Mouse (Mus musculus) myocyte (in vitro differentiated cells): Measurements from ENCODE around the gene Adora3. TPM values are rescaled to one million over a fixed set of nuclear protein-coding genes. Genes with fewer than 3 reads are reported as not detected.

Source experiments
- H3K27me3 ChIP-seq: one replicate; pipeline ENCODE4 v1.6.1; 2011; ENCODE audit not compliant: control insufficient read depth, insufficient read depth, insufficient read length
- H3K36me3 ChIP-seq: one replicate; pipeline ENCODE4 v1.6.1; 2011; ENCODE audit not compliant: control insufficient read depth, insufficient read depth
- H3K4me2 ChIP-seq: one replicate; pipeline ENCODE4 v1.6.1; 2011; ENCODE audit warnings: low read depth, control low read depth
- H3K4me3 ChIP-seq: one replicate; pipeline ENCODE4 v1.5.1; 2011; ENCODE audit warnings: mild to moderate bottlenecking, control low read depth, moderate library complexity
- H3K79me2 ChIP-seq: one replicate; pipeline ENCODE4 v1.6.1; 2011; ENCODE audit not compliant: control insufficient read depth, insufficient read depth
- H3ac ChIP-seq: one replicate; pipeline ENCODE4 v1.6.1; 2011; ENCODE audit not compliant: control insufficient read depth, insufficient read length
- CEBPB ChIP-seq: IDR thresholded peaks from 2 replicates; pipeline ENCODE4 v1.6.1; 2011; ENCODE audit warnings: mild to moderate bottlenecking, moderate library complexity; ENCODE audit not compliant: poor library complexity, insufficient read depth, severe bottlenecking
- E2F4 ChIP-seq: IDR thresholded peaks from one replicate; pipeline ENCODE4 v1.6.1; 2011; ENCODE audit warnings: mild to moderate bottlenecking, control low read depth, moderate library complexity; ENCODE audit not compliant: insufficient read depth
- MAX ChIP-seq: IDR thresholded peaks from one replicate; pipeline ENCODE4 v1.6.1; 2011; ENCODE audit warnings: low read depth, mild to moderate bottlenecking, control low read depth
- MYOD1 ChIP-seq, 3 experiments: IDR thresholded peaks; one replicate each; pipeline ENCODE4 v1.6.1; 2011; ENCODE audit warnings: control low read depth in 2 of 3, low read depth in 2 of 3, mild to moderate bottlenecking in 2 of 3, moderate library complexity in 1 of 3; ENCODE audit not compliant: insufficient read length in 2 of 3, control insufficient read depth in 1 of 3
- MYOG ChIP-seq, 3 experiments: IDR thresholded peaks; one replicate each; pipeline ENCODE4 v1.6.1; 2011; ENCODE audit warnings: control low read depth in 2 of 3, low read depth in 2 of 3, mild to moderate bottlenecking in 2 of 3; ENCODE audit not compliant: insufficient read length in 2 of 3, control insufficient read depth in 1 of 3, insufficient read depth in 1 of 3
- POLR2A ChIP-seq: IDR thresholded peaks from one replicate; pipeline ENCODE4 v1.6.1; 2011; ENCODE audit warnings: low read depth, mild to moderate bottlenecking, control low read depth, moderate library complexity; ENCODE audit not compliant: insufficient read length
- POLR2AphosphoS2 ChIP-seq: IDR thresholded peaks from one replicate; pipeline ENCODE4 v1.6.1; 2011; ENCODE audit warnings: low read depth, control low read depth; ENCODE audit not compliant: insufficient read length
- REST ChIP-seq: IDR thresholded peaks from one replicate; pipeline ENCODE4 v1.6.1; 2011; ENCODE audit warnings: mild to moderate bottlenecking, control low read depth, moderate library complexity; ENCODE audit not compliant: insufficient read depth, insufficient read length
- SRF ChIP-seq: IDR thresholded peaks from one replicate; pipeline ENCODE4 v1.6.1; 2011; ENCODE audit warnings: low read depth; ENCODE audit not compliant: control insufficient read depth, insufficient read length
- TCF12 ChIP-seq: IDR thresholded peaks from one replicate; pipeline ENCODE4 v1.6.1; 2011; ENCODE audit warnings: mild to moderate bottlenecking, control low read depth; ENCODE audit not compliant: poor library complexity, insufficient read depth, severe bottlenecking
- TCF3 ChIP-seq: IDR thresholded peaks from one replicate; pipeline ENCODE4 v1.6.1; 2011; ENCODE audit warnings: low read depth, control low read depth; ENCODE audit not compliant: insufficient read length
- USF1 ChIP-seq: IDR thresholded peaks from one replicate; pipeline ENCODE4 v1.6.1; 2011; ENCODE audit warnings: low read depth, mild to moderate bottlenecking, control low read depth, moderate library complexity
- polyA plus RNA-seq: library from polyadenylated mRNA; unstranded; fragments of >200 nt; fragmentation: generic; extraction: Trizol; gene quantifications from one replicate; pipeline ENCODE4 v1.2.1, GENCODE M21; 2012; ENCODE audit warnings: missing spikeins

Adora3 gene
- polyA plus RNA-seq, 1 experiment, result not detected

DNA sequence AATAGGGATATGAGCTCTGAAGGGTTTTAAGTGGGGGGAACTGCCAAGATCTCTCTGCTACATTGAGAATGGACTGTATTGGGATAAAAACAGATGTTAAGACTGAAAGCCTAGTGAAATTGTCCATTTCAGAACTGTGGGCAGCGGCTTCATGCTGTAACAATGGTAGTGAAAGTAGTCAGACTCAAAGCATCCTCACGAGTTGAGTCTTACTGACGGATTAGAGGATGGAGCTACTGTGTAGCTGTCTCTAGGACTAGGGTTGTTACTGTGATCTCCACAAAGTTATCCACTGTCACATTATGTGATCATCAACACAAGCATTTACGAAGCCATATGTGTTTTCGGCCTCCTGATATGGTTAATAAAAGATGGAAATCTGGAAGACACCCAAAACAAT lies 87.5 kb downstream of the Adora3 start:
- no peak for TF ChIP-seq MAX
- no peak for TF ChIP-seq SRF
- TF ChIP-seq POLR2A, result no peak
- TF ChIP-seq TCF12, result no peak
- TF ChIP-seq CEBPB, result no peak
- no peak for TF ChIP-seq USF1
- TF ChIP-seq POLR2AphosphoS2, result no peak
- TF ChIP-seq REST, result no peak
- no peak for TF ChIP-seq TCF3
- TF ChIP-seq MYOG (IDR thresholded peaks at IDR 0.05; ENCODE audit: control insufficient read depth in 1 of 3, insufficient read depth in 1 of 3, insufficient read length in 2 of 3, low read depth in 2 of 3), result no peak
- TF ChIP-seq E2F4, result no peak
- no peak for TF ChIP-seq MYOD1 (IDR thresholded peaks at IDR 0.05; ENCODE audit: control insufficient read depth in 1 of 3, insufficient read length in 2 of 3, low read depth in 2 of 3)
- Histone ChIP-seq H3ac (peak overlapping the region; percentile 36), H3K36me3 (peaks cover 43% of the 10 kb centered on the region), H3K4me3 (peak overlapping the region; percentile 63), H3K27me3 (no peaks in the 10 kb centered on the region), H3K79me2 (peaks cover 89% of the 10 kb centered on the region), H3K4me2 (peak overlapping the region; percentile 85)

Other genes with a start within 250 kb of the Adora3 start
- gene Ddx20, start 183.3 kb upstream of the Adora3 start, polyA plus RNA-seq, result 7.5 TPM
- gene Inka2, start 166.3 kb upstream of the Adora3 start, polyA plus RNA-seq, result 5.1 TPM
- gene Rap1a, start 69.5 kb upstream of the Adora3 start, polyA plus RNA-seq, result 25.2 TPM
- 0.48 TPM for gene Tmigd3, start within 50 bp of the Adora3 start, polyA plus RNA-seq
- gene I830077J02Rik, start 61.8 kb downstream of the Adora3 start, polyA plus RNA-seq, result 0.07 TPM
- gene Wdr77, start 88.5 kb downstream of the Adora3 start, polyA plus RNA-seq, result 48.8 TPM
- gene Atp5f1, start 89.2 kb downstream of the Adora3 start, polyA plus RNA-seq, result 329 TPM
- gene Ovgp1, start 102.9 kb downstream of the Adora3 start, polyA plus RNA-seq, result 0.43 TPM
- not detected for gene Pifo, start 143.8 kb downstream of the Adora3 start, polyA plus RNA-seq
- not detected for gene Chil5, start 162.0 kb downstream of the Adora3 start, polyA plus RNA-seq
- not detected for gene Chia1, start 242.4 kb downstream of the Adora3 start, polyA plus RNA-seq